Mouse (Mus musculus) hindbrain, embryonic 11.5 days (tissue): ENCODE measurements at regions not wholly inside any gene's neighbourhood (a gene's known extent, or its start where the extent isn't known, plus 50 kb on each side); places are given as distances from the start of the nearest gene placed in this dataset.

Source experiments
- ATAC-seq: fragments of 200-750 bp; cut with Nextera tagmentation; 2 replicates; pipeline ENCODE4 v1.8.0; 2017; ENCODE audit warnings: mild to moderate bottlenecking, moderate TSS enrichment, moderate library complexity; ENCODE audit not compliant: low FRiP score
- DNase-seq: peaks from one replicate; pipeline ENCODE4 v3.0.0-alpha.2; 2015; ENCODE audit warnings: low spot score
- H3K27ac ChIP-seq: fragments of 300-500 bp; sonication (generic); 2 replicates; pipeline ENCODE4 v1.5.1; 2014; ENCODE audit warnings: mild to moderate bottlenecking, low read depth, low read length
- H3K27me3 ChIP-seq: fragments of 300-500 bp; sonication (generic); 2 replicates; pipeline ENCODE4 v1.6.1; 2014; ENCODE audit warnings: mild to moderate bottlenecking, low read length, moderate library complexity, mixed read lengths; ENCODE audit not compliant: control insufficient read depth, insufficient read depth
- H3K36me3 ChIP-seq: fragments of 300-500 bp; sonication (generic); 2 replicates; pipeline ENCODE4 v1.6.1; 2014; ENCODE audit warnings: mild to moderate bottlenecking, low read length, moderate library complexity, mixed read lengths; ENCODE audit not compliant: control insufficient read depth, insufficient read depth
- H3K4me1 ChIP-seq: fragments of 300-500 bp; sonication (generic); replicated peaks from 2 replicates; pipeline ENCODE4 v1.6.1; 2014; ENCODE audit warnings: low read length, mixed read lengths; ENCODE audit not compliant: control insufficient read depth, insufficient read depth
- H3K4me2 ChIP-seq: fragments of 300-500 bp; sonication (generic); replicated peaks from 2 replicates; pipeline ENCODE4 v1.6.1; 2014; ENCODE audit warnings: mild to moderate bottlenecking, low read depth, low read length
- H3K4me3 ChIP-seq: fragments of 300-500 bp; sonication (generic); 2 replicates; pipeline ENCODE4 v1.5.1; 2014; ENCODE audit warnings: low read depth, low read length
- H3K9ac ChIP-seq: fragments of 300-500 bp; sonication (generic); 2 replicates; pipeline ENCODE4 v1.6.1; 2014; ENCODE audit warnings: low read depth, low read length
- H3K9me3 ChIP-seq: fragments of 300-500 bp; sonication (generic); 2 replicates; pipeline ENCODE4 v1.6.1; 2016; ENCODE audit warnings: low read length; ENCODE audit not compliant: control insufficient read depth
- WGBS: fragments of 180-500 bp; shearing (Covaris S2); extraction: QIAGEN DNeasy Blood & Tissue Kit; methylation state at CpG from one replicate; pipeline ENCODE4 v1.1.7; 2014; 5-methylcytosine and 5-hydroxymethylcytosine counted together

DNA sequence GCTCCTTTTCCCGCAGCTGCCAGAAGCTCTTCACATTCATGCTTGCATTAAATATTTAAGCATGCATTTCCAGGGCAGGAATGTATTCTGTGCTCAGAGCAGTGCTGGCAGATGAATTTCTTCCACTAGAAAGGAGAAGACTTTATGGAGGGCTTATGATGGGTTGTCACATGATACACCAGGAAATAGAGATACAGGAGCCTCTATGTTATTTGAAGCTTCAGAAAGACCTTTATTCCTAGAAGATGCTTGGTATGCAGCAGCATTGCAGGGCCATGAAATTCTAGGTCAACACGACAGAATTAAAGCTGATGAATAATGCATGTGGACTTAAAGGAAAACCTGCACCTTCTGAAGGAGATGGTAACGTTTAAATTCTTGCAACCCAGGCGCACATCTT, 212.1 kb downstream of the Adgrg6 start:
- peaks cover 2% of the 10 kb centered on the region; the same call in 1 of the 2 replicates for H3K4me1 ChIP-seq
- no peak overlapping the region for H3K27ac ChIP-seq
- no peaks in the 10 kb centered on the region for H3K36me3 ChIP-seq
- ATAC-seq (no peak), DNase-seq (no peak)
- no peaks in the 10 kb centered on the region for H3K27me3 ChIP-seq
- no peak overlapping the region for H3K9ac ChIP-seq
- no peaks in the 10 kb centered on the region for H3K9me3 ChIP-seq
- H3K4me2 ChIP-seq: no peak overlapping the region
- 53% methylated on average over 4 of the region's 4 CpGs for WGBS
- H3K4me3 ChIP-seq: no peak overlapping the region

DNA sequence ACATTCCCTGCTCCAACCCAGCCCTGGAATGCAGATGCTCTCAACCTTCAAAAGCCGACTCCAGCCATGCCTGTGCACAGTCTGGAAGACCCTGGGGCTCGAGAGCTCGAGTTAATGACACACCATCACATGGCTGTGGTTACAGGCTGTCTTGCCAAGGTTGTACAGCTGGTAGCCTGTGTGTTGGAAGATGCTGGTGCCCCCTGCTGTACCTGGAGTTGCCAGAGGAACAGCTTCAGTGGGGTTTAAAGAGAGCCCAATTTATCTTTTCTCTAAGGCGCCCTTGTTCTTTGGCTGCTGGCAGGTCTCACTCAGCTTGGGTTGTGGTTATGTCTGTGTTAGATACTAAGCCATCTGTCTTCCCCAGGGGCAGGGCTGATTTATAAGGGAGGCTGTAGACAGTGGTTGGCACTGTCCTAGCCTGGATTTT, 212.8 kb downstream of the Adgrg6 start:
- H3K4me2 ChIP-seq: no peak overlapping the region
- H3K9ac ChIP-seq: no peak overlapping the region
- 62% methylated on average over 4 of the region's 4 CpGs for WGBS
- H3K36me3 ChIP-seq: no peaks in the 10 kb centered on the region
- no peaks in the 10 kb centered on the region for H3K27me3 ChIP-seq
- H3K27ac ChIP-seq: no peak overlapping the region
- H3K9me3 ChIP-seq: no peaks in the 10 kb centered on the region
- peaks cover 2% of the 10 kb centered on the region; the same call in 1 of the 2 replicates for H3K4me1 ChIP-seq
- peak; percentile 6 for DNase-seq
- peak; percentile 57; the same call in 1 of the 2 replicates for ATAC-seq
- H3K4me3 ChIP-seq: no peak overlapping the region

DNA sequence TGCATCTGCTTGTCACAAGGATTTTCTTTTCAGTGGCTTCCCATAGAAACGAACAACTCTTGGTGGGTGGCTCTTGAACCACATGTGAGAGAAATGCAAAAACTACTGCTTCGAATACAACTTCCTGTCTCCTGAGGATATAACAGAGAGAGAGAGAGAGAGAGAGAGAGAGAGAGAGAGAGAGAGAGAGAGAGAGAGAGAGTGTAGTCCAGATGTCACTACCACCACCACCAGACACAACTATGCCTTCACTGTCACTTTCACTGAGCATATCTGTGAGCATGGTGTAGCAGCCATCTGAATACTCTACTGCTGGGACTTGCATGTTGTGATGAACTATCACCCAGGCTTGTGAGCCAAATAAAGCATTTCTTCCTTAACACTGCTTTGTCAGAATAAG, 216.6 kb downstream of the Adgrg6 start:
- no peak overlapping the region for H3K4me3 ChIP-seq
- no peak overlapping the region for H3K9ac ChIP-seq
- WGBS: 80% methylated on average over 2 of the region's 2 CpGs
- H3K4me1 ChIP-seq: peaks cover 2% of the 10 kb centered on the region; the same call in 1 of the 2 replicates
- ATAC-seq (no peak), DNase-seq (no peak)
- H3K36me3 ChIP-seq: no peaks in the 10 kb centered on the region
- H3K4me2 ChIP-seq: no peak overlapping the region
- no peaks in the 10 kb centered on the region for H3K9me3 ChIP-seq
- H3K27ac ChIP-seq: no peak overlapping the region
- no peaks in the 10 kb centered on the region for H3K27me3 ChIP-seq

DNA sequence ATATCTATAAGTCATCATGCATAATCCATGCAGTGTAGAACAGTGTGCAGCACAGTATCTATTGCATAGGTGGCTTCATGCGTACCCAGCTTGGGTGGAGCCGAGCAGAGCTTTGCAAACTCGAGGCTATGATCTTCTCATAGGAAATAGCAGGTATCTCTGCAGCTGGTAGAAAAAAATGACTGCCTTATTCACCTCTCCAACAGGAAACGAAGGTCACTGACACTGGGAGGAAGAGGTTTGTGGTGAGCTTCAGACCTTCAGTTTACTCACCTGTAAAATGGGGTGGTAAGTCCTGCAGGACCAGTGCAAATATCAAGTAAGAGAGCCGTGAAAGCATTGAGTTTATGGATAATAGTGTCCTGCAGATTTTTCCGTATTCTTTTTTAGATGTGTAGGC, 219.2 kb downstream of the Adgrg6 start:
- no peaks in the 10 kb centered on the region for H3K36me3 ChIP-seq
- no peak for DNase-seq

DNA sequence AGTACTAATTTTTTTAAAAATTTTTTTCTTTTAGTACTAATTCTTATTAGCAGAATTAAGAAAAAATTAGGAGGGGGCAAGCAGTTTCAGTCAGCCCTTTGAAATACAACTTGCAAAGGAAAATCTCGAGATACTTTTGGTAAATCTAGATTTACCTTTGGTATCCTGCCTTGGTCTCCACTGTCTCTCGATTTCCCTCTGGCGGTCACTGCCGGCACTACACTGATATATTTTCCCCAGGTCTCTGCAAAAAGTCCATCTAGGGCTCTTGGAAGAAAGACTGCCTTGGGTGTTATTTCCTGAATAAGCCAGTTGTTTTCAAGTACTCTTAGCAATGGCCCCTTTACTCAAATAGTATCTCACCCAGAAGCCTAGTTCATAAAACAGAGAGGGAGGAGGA, 224.0 kb downstream of the Adgrg6 start:
- ATAC-seq (peak; percentile 40), DNase-seq (peak; percentile 84)
- Histone ChIP-seq H3K4me2 (no peak overlapping the region), H3K27me3 (no peaks in the 10 kb centered on the region), H3K9me3 (no peaks in the 10 kb centered on the region), H3K27ac (no peak overlapping the region), H3K4me3 (no peak overlapping the region), H3K9ac (no peak overlapping the region), H3K36me3 (no peaks in the 10 kb centered on the region), H3K4me1 (no peaks in the 10 kb centered on the region)
- 8% methylated on average over 4 of the region's 4 CpGs for WGBS

More for the DNA sequence above, 219.2 kb downstream of the Adgrg6 start:
- no peak for ATAC-seq
- Histone ChIP-seq H3K27me3 (no peaks in the 10 kb centered on the region), H3K27ac (no peak overlapping the region), H3K4me1 (no peaks in the 10 kb centered on the region), H3K4me2 (no peak overlapping the region), H3K4me3 (no peak overlapping the region), H3K9me3 (no peaks in the 10 kb centered on the region), H3K9ac (no peak overlapping the region)
- 84% methylated on average over 6 of the region's 6 CpGs for WGBS

DNA sequence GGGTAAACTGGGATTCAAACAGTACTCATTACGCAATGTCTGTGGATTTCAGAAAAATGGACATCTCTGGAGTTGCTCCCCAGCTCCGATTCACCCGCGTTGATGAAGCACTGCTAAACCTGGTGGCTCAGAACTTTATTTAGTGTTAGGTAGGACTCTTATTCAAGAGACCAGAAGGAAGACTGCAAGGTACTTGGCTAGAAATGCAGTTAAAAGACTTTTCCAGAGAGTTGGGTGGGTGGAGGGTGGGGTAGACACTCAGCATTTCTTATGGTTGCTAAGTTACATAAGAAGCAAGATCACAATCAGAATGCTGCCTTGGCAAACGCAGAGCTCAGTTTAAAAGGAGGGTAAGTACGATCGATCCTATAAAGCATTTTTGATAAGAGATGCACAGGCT, 230.2 kb downstream of the Adgrg6 start:
- WGBS: 88% methylated on average over 7 of the region's 7 CpGs
- H3K9me3 ChIP-seq: no peaks in the 10 kb centered on the region
- no peaks in the 10 kb centered on the region for H3K4me1 ChIP-seq
- no peak overlapping the region for H3K4me2 ChIP-seq
- H3K36me3 ChIP-seq: no peaks in the 10 kb centered on the region
- no peak overlapping the region for H3K4me3 ChIP-seq
- H3K9ac ChIP-seq: no peak overlapping the region
- ATAC-seq: no peak
- H3K27me3 ChIP-seq: no peaks in the 10 kb centered on the region
- no peak for DNase-seq
- H3K27ac ChIP-seq: no peak overlapping the region

DNA sequence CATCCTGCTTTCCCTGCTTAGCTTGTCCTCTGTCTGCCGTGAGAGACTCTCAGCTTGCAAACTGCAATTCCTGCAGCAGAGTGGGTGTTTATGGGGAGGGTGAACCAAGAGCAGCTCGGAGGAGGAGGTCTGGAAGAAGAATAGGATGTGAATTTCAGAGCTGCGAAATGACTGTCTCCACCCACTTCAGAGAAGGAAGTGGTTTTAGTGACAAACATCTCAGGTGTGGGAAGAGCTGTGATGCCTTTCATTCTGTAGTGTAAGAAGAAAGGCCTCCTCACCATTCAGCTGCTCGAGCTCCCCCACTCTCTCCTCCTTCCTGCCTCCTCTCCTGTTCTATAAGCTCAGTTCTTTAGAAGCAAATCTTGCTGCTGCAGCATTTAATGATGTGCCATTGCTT, 230.9 kb downstream of the Adgrg6 start:
- no peak for DNase-seq
- Histone ChIP-seq H3K4me2 (no peak overlapping the region), H3K27ac (no peak overlapping the region), H3K4me1 (no peaks in the 10 kb centered on the region), H3K9ac (no peak overlapping the region), H3K9me3 (no peaks in the 10 kb centered on the region), H3K36me3 (no peaks in the 10 kb centered on the region), H3K27me3 (no peaks in the 10 kb centered on the region), H3K4me3 (no peak overlapping the region)
- WGBS: 71% methylated on average over 4 of the region's 4 CpGs
- no peak for ATAC-seq

DNA sequence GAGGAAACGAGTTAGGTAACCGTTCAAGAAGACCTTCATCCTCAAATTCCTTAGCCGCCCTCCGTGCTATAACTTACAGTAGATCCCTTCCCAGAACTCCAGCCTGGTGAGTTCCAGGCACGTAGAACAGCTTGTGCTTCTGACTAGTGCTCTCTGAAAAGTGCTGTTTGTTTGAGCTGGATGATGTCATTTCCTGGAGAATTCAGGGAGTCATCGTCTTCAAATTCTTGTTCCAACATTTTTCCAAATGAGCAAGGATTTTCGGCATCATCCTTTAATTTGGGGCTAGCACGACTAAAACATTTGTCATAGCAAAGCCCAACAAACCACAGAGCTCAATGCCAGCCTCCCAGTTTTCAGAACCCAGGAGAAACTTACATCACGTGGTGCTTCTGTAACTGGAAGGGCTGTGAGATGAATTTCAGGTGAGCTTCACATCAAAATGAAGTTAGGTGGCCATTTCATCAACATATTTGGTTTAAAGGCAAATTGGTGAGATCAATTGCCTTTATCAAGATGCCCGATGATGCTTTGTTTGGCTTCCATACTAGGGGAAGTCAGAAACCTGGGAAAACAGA, 231.4 kb downstream of the Adgrg6 start:
- Histone ChIP-seq H3K27me3 (no peaks in the 10 kb centered on the region), H3K36me3 (no peaks in the 10 kb centered on the region), H3K4me1 (no peaks in the 10 kb centered on the region), H3K27ac (no peak overlapping the region), H3K4me2 (no peak overlapping the region), H3K9me3 (no peaks in the 10 kb centered on the region), H3K4me3 (no peak overlapping the region), H3K9ac (no peak overlapping the region)
- WGBS: 86% methylated on average over 10 of the region's 10 CpGs
- no peak for DNase-seq
- no peak for ATAC-seq

DNA sequence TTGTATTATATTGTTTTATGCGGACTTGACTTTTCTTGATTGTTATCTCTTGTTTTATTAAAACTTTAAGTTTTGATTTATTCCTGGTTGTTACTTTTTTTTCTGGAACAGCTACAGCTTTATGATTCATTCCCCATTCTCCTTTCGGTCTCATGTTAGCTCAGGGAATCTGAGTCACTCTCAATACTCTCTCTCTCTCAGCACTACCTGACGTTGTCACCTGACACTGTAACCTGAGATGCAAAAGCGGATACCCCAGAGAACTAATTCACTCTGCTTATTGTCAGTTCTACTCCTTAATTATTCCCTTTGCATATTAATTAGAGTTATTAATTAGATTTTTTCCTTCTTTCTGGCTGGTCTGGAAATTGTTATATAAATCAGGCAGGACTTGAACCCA, 232.5 kb downstream of the Adgrg6 start:
- Histone ChIP-seq H3K4me3 (no peak overlapping the region), H3K27ac (no peak overlapping the region), H3K9me3 (no peaks in the 10 kb centered on the region), H3K4me2 (no peak overlapping the region), H3K9ac (no peak overlapping the region), H3K27me3 (no peaks in the 10 kb centered on the region), H3K36me3 (no peaks in the 10 kb centered on the region), H3K4me1 (no peaks in the 10 kb centered on the region)
- ATAC-seq (no peak), DNase-seq (no peak)
- WGBS: 89% methylated on average over 4 of the region's 4 CpGs
